Mouse (Mus musculus) G1E-ER4 (cell line): ENCODE measurements around the gene Osbpl3. TPM values are rescaled to one million over a fixed set of nuclear protein-coding genes. Genes with fewer than 3 reads are reported as not detected.

Experiments
- GATA1 ChIP-seq: IDR thresholded peaks from one replicate; pipeline ENCODE4 v1.8.0; 2012; ENCODE audit warnings: low read length, inconsistent platforms
- polyA plus RNA-seq: library from polyadenylated mRNA; stranded (reverse); fragments of >175 nt; gene quantifications from 2 replicates; pipeline ENCODE4 v1.2.3, GENCODE M21; 2012

Gene Osbpl3
- polyA plus RNA-seq, 1 experiment = not detected

DNA sequence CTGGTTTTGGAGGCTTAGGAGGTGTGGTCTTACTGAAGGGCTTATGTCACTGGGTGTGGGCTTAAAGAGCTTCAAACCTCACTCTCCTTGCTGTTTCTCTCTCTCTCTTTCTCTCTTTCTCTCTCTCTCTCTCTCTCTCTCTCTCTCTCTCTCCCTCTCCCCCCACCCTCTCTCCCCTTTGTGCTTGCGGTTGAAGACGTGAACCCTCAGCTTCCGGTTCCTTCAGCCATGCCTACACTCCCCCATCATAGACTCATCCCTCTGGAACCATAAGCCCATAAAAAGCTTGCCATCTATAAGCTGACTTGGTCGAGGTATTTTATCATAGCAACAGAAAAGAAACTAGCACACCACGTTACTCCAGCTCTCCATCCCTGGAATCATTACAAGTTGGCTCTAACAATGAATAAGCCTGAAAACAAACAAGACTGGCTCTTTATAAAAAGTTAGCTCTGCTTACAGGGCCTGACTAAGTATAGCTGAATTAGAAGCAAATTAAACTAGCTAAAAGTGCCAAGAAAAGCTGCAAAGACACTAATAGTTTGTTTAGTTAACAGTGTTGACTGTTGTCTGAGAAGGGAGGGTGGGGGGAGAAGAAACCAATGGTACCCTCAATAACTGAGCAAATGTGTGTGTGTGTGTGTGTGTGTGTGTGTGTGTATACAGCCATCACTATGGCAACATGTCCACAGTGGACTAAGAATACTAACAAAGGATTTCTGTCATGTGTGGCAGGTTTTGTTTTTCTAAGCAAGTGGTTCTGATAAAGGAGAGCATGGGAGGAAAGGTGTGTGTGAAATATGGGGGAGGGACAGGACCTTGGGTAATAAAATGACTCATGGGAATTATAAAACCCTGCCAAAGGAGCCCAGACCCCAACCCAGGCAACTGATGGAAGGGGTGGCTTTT lies 83.2 kb downstream of the Osbpl3 start:
- TF ChIP-seq GATA1 = no peak

DNA sequence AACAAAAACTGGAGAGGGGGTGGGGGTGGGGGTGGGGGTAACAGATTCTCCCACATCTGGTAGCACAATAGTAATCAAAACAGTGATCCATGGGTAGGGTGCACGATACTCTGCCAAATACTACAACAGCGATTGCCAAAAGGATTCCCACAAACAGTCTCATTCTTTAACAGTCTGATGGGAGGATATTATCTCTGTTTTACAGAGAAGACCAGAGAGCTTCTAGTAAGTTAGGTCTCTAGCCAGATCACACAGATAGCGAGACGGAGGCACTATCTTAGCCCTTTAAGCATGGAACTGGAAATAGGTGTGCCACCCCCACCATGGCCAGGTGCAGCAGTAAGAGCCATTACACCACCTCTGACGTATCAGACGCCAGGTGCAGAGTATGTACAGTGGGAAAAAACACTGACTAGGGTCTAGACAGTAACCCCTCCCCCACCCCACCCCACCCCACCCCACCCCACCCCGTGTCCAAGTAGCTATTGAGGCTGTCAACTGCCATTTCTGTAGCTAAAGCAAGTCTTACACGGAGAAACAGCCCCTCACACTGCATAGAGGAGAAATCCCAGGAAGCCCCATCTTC lies 84.4 kb downstream of the Osbpl3 start:
- no peak for TF ChIP-seq GATA1

DNA sequence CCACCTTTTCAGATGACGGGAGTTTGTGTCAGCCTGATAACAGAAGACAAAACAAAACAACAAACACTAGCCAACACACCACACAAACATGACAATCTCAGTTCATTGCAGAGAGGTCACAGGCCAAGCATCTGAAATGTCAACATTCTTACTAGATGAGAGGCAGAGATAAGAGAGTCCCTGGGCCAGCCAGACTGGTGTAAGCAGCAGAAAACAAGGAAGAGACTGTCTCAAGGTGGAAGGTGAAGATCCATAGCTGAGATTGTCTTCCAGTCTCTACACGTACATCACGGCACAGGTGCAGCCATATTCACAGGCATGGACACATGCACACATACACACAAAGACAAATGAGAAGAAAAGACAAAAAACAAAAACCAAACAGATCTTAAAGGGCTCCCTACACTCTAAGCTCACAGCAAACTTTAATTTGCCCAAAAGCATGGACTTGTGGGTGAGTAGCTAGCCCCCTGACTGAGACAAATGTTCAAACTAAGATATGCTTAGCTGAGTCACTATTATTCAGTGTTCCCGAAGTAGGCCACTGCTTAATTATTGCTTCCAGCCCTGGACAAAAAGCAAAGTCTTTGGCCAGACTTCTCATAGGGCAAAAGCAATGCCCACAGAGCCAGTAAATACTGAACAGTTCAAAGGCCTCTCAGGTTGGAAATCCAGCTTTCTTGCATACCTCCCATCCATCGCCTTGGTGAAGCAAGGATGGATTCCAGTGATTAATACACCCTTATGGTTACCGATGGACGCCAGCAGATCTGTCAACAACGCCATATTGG lies 87.3 kb downstream of the Osbpl3 start:
- no peak for TF ChIP-seq GATA1

DNA sequence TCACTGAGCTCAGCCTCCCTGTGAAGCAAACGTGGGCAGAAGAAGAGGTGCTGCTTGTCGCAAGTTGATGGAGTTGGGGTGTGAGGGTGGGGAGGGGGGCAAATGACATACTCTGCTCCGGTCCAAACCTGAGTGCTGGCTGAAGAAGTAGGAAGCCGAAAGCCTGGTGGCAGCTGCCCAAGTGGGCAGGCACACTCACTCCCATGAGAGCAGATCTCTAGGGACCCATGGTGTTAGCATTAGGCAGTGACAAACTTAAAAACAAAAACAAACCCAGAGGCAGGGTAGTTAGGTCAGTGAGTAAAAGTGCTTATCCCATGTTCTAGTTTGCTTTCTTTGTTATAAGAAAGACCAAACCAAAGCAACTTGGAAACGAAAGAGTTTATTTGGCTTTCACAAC lies 88.2 kb downstream of the Osbpl3 start:
- no peak for TF ChIP-seq GATA1

GRCm38 (mm10) chr6:50366724-50367123 lies 89.3 kb downstream of the Osbpl3 start:
- no peak for TF ChIP-seq GATA1

GRCm38 (mm10) chr6:50366319-50366718 lies 89.7 kb downstream of the Osbpl3 start:
- TF ChIP-seq GATA1 = no peak

- TF ChIP-seq GATA1 = no peak
Observed at GRCm38 (mm10) chr6:50364364-50364763, 91.6 kb downstream of the Osbpl3 start.

- TF ChIP-seq GATA1 = no peak
Observed at GRCm38 (mm10) chr6:50363385-50363784, 92.6 kb downstream of the Osbpl3 start.

DNA sequence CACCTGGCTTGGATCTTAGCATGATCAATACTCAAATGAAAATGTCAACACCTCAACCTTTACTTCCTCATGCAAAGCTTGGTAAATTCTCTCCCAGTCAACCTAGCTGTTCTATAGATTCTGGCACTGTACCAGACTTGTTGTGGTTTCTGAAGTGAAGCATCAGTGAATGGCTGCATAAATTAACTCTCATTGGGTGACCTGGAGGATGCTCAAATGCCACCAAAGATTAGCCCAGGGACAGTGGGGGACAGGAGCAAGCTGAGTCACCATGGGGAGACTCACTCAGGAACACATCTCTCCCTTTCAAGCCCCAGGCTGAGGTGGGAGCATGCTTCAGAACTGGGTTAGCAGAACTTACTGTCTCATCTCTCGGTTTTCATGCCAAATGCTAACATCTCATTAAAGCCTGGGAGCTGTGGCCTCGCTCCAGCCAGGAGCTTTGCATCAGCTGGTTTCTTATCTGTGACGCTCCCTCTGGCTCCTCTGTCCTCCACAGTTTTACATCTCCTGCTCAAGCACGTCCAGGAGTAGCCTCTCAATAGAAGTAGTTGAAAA lies 93.2 kb downstream of the Osbpl3 start:
- no peak for TF ChIP-seq GATA1

GRCm38 (mm10) chr6:50362196-50362595 lies 93.8 kb downstream of the Osbpl3 start:
- TF ChIP-seq GATA1 = no peak

GRCm38 (mm10) chr6:50358104-50358679 lies 97.8 kb downstream of the Osbpl3 start:
- no peak for TF ChIP-seq GATA1

- TF ChIP-seq GATA1 = no peak
Observed at GRCm38 (mm10) chr6:50354688-50355660, 101.0 kb downstream of the Osbpl3 start.

- no peak for TF ChIP-seq GATA1
Observed at GRCm38 (mm10) chr6:50352812-50353211, 103.2 kb downstream of the Osbpl3 start.

GRCm38 (mm10) chr6:50350911-50351310 lies 105.1 kb downstream of the Osbpl3 start:
- no peak for TF ChIP-seq GATA1
